Mouse (Mus musculus): ENCODE measurements around the gene Olfr1015. TPM values are rescaled to one million over a fixed set of nuclear protein-coding genes. Genes with fewer than 3 reads are reported as not detected.

The Olfr1015 gene
- not detected in 2 replicates for total RNA-seq (2014; rRNA removed)
- not detected in 2 replicates for polyA plus RNA-seq (2012; rRNA removed)

- H3K27me3 ChIP-seq (ENCODE audit: control insufficient read depth, insufficient read depth, low read length): no peaks in the 10 kb centered on the region
- H3K36me3 ChIP-seq (ENCODE audit: control insufficient read depth, insufficient read depth, low read length): no peaks in the 10 kb centered on the region
- no peak within 1 kb of the TSS for H3K9ac ChIP-seq (ENCODE audit: low read depth, low read length)
- no peak within 1 kb of the TSS for H3K27ac ChIP-seq (replicated peaks; ENCODE audit: insufficient read depth, low read depth, low read length)
- TF ChIP-seq POLR2A (IDR thresholded peaks at IDR 0.05; ENCODE audit: extremely low read depth, insufficient read depth, low read length) (no peak), CTCF (IDR thresholded peaks at IDR 0.05; ENCODE audit: low read depth, low read length) (no peak)
- no peak within 1 kb of the TSS for H3K4me3 ChIP-seq (ENCODE audit: insufficient read depth, low read depth, low read length)
- DNase-seq (ENCODE audit: extremely low read depth, low read depth, low spot score): no peak
- H3K79me2 ChIP-seq (ENCODE audit: control insufficient read depth, insufficient read depth, low read length): no peaks in the 10 kb centered on the region
- H3K4me1 ChIP-seq (ENCODE audit: control insufficient read depth, insufficient read depth, low read length): no peaks in the 10 kb centered on the region
Measured at GRCm38 (mm10) chr2:85781717-85782116, at the start of gene Olfr1015. Gene Olfr1015 (plus strand): TSS chr2:85782017.

- Histone ChIP-seq H3K4me1 (ENCODE audit: control insufficient read depth, insufficient read depth, low read length) (no peaks in the 10 kb centered on the region), H3K9ac (ENCODE audit: low read depth, low read length) (no peak overlapping the region), H3K36me3 (ENCODE audit: control insufficient read depth, insufficient read depth, low read length) (no peaks in the 10 kb centered on the region), H3K4me3 (ENCODE audit: insufficient read depth, low read depth, low read length) (no peak overlapping the region), H3K79me2 (ENCODE audit: control insufficient read depth, insufficient read depth, low read length) (no peaks in the 10 kb centered on the region), H3K27me3 (ENCODE audit: control insufficient read depth, insufficient read depth, low read length) (no peaks in the 10 kb centered on the region), H3K27ac (replicated peaks; ENCODE audit: insufficient read depth, low read depth, low read length) (no peak overlapping the region)
- no peak for TF ChIP-seq CTCF (IDR thresholded peaks at IDR 0.05; ENCODE audit: low read depth, low read length)
- TF ChIP-seq POLR2A (IDR thresholded peaks at IDR 0.05; ENCODE audit: extremely low read depth, insufficient read depth, low read length): no peak
- DNase-seq (ENCODE audit: extremely low read depth, low read depth, low spot score): no peak
- 80% methylated on average over 4 of the region's 4 CpGs for WGBS
Measured at GRCm38 (mm10) chr2:85753822-85754221, 28.0 kb upstream of the Olfr1015 start.

GRCm38 (mm10) chr2:85762666-85763065 is 19.2 kb upstream of the Olfr1015 start, which contains the start of gene Olfr1012:
Gene Olfr1012 (minus strand): TSS chr2:85762766.
- Histone ChIP-seq H3K9ac (ENCODE audit: low read depth, low read length) (no peak within 1 kb of the TSS), H3K27ac (replicated peaks; ENCODE audit: insufficient read depth, low read depth, low read length) (no peak within 1 kb of the TSS), H3K79me2 (ENCODE audit: control insufficient read depth, insufficient read depth, low read length) (no peaks in the 10 kb centered on the region), H3K4me1 (ENCODE audit: control insufficient read depth, insufficient read depth, low read length) (no peaks in the 10 kb centered on the region), H3K4me3 (ENCODE audit: insufficient read depth, low read depth, low read length) (no peak within 1 kb of the TSS), H3K36me3 (ENCODE audit: control insufficient read depth, insufficient read depth, low read length) (no peaks in the 10 kb centered on the region), H3K27me3 (ENCODE audit: control insufficient read depth, insufficient read depth, low read length) (no peaks in the 10 kb centered on the region)
- WGBS: 54% methylated on average over 1 of the region's 1 CpGs
- DNase-seq (ENCODE audit: extremely low read depth, low read depth, low spot score): no peak
- TF ChIP-seq POLR2A (IDR thresholded peaks at IDR 0.05; ENCODE audit: extremely low read depth, insufficient read depth, low read length) (no peak), CTCF (IDR thresholded peaks at IDR 0.05; ENCODE audit: low read depth, low read length) (no peak)

- H3K36me3 ChIP-seq (ENCODE audit: control insufficient read depth, insufficient read depth, low read length): no peaks in the 10 kb centered on the region
- H3K79me2 ChIP-seq (ENCODE audit: control insufficient read depth, insufficient read depth, low read length): no peaks in the 10 kb centered on the region
- no peaks in the 10 kb centered on the region for H3K27me3 ChIP-seq (ENCODE audit: control insufficient read depth, insufficient read depth, low read length)
- H3K9ac ChIP-seq (ENCODE audit: low read depth, low read length): no peak within 1 kb of the TSS
- H3K27ac ChIP-seq (replicated peaks; ENCODE audit: insufficient read depth, low read depth, low read length): no peak within 1 kb of the TSS
- TF ChIP-seq POLR2A (IDR thresholded peaks at IDR 0.05; ENCODE audit: extremely low read depth, insufficient read depth, low read length): no peak
- TF ChIP-seq CTCF (IDR thresholded peaks at IDR 0.05; ENCODE audit: low read depth, low read length): no peak
- no peak for DNase-seq (ENCODE audit: extremely low read depth, low read depth, low spot score)
- H3K4me1 ChIP-seq (ENCODE audit: control insufficient read depth, insufficient read depth, low read length): no peaks in the 10 kb centered on the region
- H3K4me3 ChIP-seq (ENCODE audit: insufficient read depth, low read depth, low read length): no peak within 1 kb of the TSS
Measured at GRCm38 (mm10) chr2:85766798-85767197, 15.0 kb upstream of the Olfr1015 start, which contains the start of gene Olfr1013. Gene Olfr1013 (plus strand): TSS chr2:85767098.

- TF ChIP-seq POLR2A (IDR thresholded peaks at IDR 0.05; ENCODE audit: extremely low read depth, insufficient read depth, low read length): no peak
- no peak for TF ChIP-seq CTCF (IDR thresholded peaks at IDR 0.05; ENCODE audit: low read depth, low read length)
- Histone ChIP-seq H3K27ac (replicated peaks; ENCODE audit: insufficient read depth, low read depth, low read length) (no peak within 1 kb of the TSS), H3K79me2 (ENCODE audit: control insufficient read depth, insufficient read depth, low read length) (no peaks in the 10 kb centered on the region), H3K4me1 (ENCODE audit: control insufficient read depth, insufficient read depth, low read length) (no peaks in the 10 kb centered on the region), H3K27me3 (ENCODE audit: control insufficient read depth, insufficient read depth, low read length) (no peaks in the 10 kb centered on the region), H3K9ac (ENCODE audit: low read depth, low read length) (no peak within 1 kb of the TSS), H3K4me3 (ENCODE audit: insufficient read depth, low read depth, low read length) (no peak within 1 kb of the TSS), H3K36me3 (ENCODE audit: control insufficient read depth, insufficient read depth, low read length) (no peaks in the 10 kb centered on the region)
- DNase-seq (ENCODE audit: extremely low read depth, low read depth, low spot score): no peak
Measured at GRCm38 (mm10) chr2:85772413-85772812, 9.4 kb upstream of the Olfr1015 start, which contains the start of gene Olfr1014. Gene Olfr1014 (plus strand): TSS chr2:85772713.

GRCm38 (mm10) chr2:85792331-85792730 is 10.5 kb downstream of the Olfr1015 start:
- TF ChIP-seq CTCF (IDR thresholded peaks at IDR 0.05; ENCODE audit: low read depth, low read length): no peak
- no peak for TF ChIP-seq POLR2A (IDR thresholded peaks at IDR 0.05; ENCODE audit: extremely low read depth, insufficient read depth, low read length)
- H3K79me2 ChIP-seq (ENCODE audit: control insufficient read depth, insufficient read depth, low read length): no peaks in the 10 kb centered on the region
- 29% methylated on average over 2 of the region's 2 CpGs for WGBS

More at GRCm38 (mm10) chr2:85792331-85792730, 10.5 kb downstream of the Olfr1015 start:
- Histone ChIP-seq H3K9ac (ENCODE audit: low read depth, low read length) (no peak overlapping the region), H3K27me3 (ENCODE audit: control insufficient read depth, insufficient read depth, low read length) (no peaks in the 10 kb centered on the region), H3K27ac (replicated peaks; ENCODE audit: insufficient read depth, low read depth, low read length) (no peak overlapping the region), H3K4me3 (ENCODE audit: insufficient read depth, low read depth, low read length) (no peak overlapping the region), H3K36me3 (ENCODE audit: control insufficient read depth, insufficient read depth, low read length) (no peaks in the 10 kb centered on the region), H3K4me1 (ENCODE audit: control insufficient read depth, insufficient read depth, low read length) (no peaks in the 10 kb centered on the region)
- no peak for DNase-seq (ENCODE audit: extremely low read depth, low read depth, low spot score)
